Mouse (Mus musculus) intestine, embryonic 15.5 days (tissue): Measurements from ENCODE around the gene Fbxo4. TPM values are rescaled to one million over a fixed set of nuclear protein-coding genes. Genes with fewer than 3 reads are reported as not detected.

Experiments used
- ATAC-seq: fragments of 200-750 bp; cut with Nextera tagmentation; 2 replicates; pipeline ENCODE4 v1.8.0; 2017; ENCODE audit warnings: moderate TSS enrichment, moderate library complexity
- H3K27ac ChIP-seq: fragments of 300-500 bp; sonication (generic); 2 replicates; pipeline ENCODE4 v1.5.1; 2015; ENCODE audit warnings: mild to moderate bottlenecking, inconsistent platforms
- H3K27me3 ChIP-seq: fragments of 300-500 bp; sonication (generic); replicated peaks from 2 replicates; pipeline ENCODE4 v1.6.1; 2015; ENCODE audit warnings: inconsistent platforms
- H3K36me3 ChIP-seq: fragments of 300-500 bp; sonication (generic); 2 replicates; pipeline ENCODE4 v1.6.1; 2015; ENCODE audit warnings: inconsistent platforms
- H3K4me1 ChIP-seq: fragments of 300-500 bp; sonication (generic); replicated peaks from 2 replicates; pipeline ENCODE4 v1.6.1; 2015; ENCODE audit warnings: inconsistent platforms
- H3K4me2 ChIP-seq: fragments of 300-500 bp; sonication (generic); replicated peaks from 2 replicates; pipeline ENCODE4 v1.6.1; 2015; ENCODE audit warnings: mild to moderate bottlenecking, inconsistent platforms
- H3K4me3 ChIP-seq: fragments of 300-500 bp; sonication (generic); replicated peaks from 2 replicates; pipeline ENCODE4 v1.5.1; 2015; ENCODE audit warnings: inconsistent platforms
- H3K9ac ChIP-seq: fragments of 300-500 bp; sonication (generic); 2 replicates; pipeline ENCODE4 v1.6.1; 2015; ENCODE audit warnings: inconsistent platforms
- H3K9me3 ChIP-seq: fragments of 300-500 bp; sonication (generic); 2 replicates; pipeline ENCODE4 v1.6.1; 2016; ENCODE audit warnings: inconsistent platforms
- WGBS: fragments of 180-500 bp; shearing (Covaris S2); methylation state at CpG from one replicate; pipeline ENCODE4 v1.1.7; 2015; 5-methylcytosine and 5-hydroxymethylcytosine counted together
- polyA plus RNA-seq: library from polyadenylated mRNA; unstranded; fragments of >200 nt; fragmentation: Nextera tagmentation; extraction: Ambion mirVana; gene quantifications from 2 replicates; pipeline ENCODE4 v1.2.1, GENCODE M21; 2015

Fbxo4 gene
- polyA plus RNA-seq, result 12.3 and 13.0 TPM in 2 replicates

GRCm38 (mm10) chr15:3979061-3979848 lies at the start of gene Fbxo4:
Gene Fbxo4 (minus strand): TSS chr15:3979573.
- 1% methylated on average over 61 of the region's 61 CpGs for WGBS
- Histone ChIP-seq H3K4me2 (peak within 1 kb of the TSS; percentile 78), H3K4me1 (no peaks in the 10 kb centered on the region), H3K9ac (peak within 1 kb of the TSS; percentile 91), H3K27ac (peak within 1 kb of the TSS; percentile 97), H3K27me3 (no peaks in the 10 kb centered on the region), H3K4me3 (peak within 1 kb of the TSS; percentile 67), H3K36me3 (0 out of 2 replicates have a peak, but pooled peaks cover 4% of the 10 kb centered on the region), H3K9me3 (no peaks in the 10 kb centered on the region)
- ATAC-seq, result peak; percentile 97

- Histone ChIP-seq H3K4me1 (peaks cover 10% of the 10 kb centered on the region; the same call in 1 of the 2 replicates), H3K9me3 (no peaks in the 10 kb centered on the region), H3K27ac (no peak overlapping the region), H3K36me3 (no peaks in the 10 kb centered on the region), H3K4me2 (no peak overlapping the region), H3K4me3 (no peak overlapping the region), H3K27me3 (no peaks in the 10 kb centered on the region), H3K9ac (no peak overlapping the region)
- no peak for ATAC-seq
Measured at GRCm38 (mm10) chr15:4028960-4029359, 49.6 kb upstream of the Fbxo4 start.

GRCm38 (mm10) chr15:4028411-4028700 lies 49.0 kb upstream of the Fbxo4 start:
- no peak overlapping the region for H3K27ac ChIP-seq
- peaks cover 9% of the 10 kb centered on the region; the same call in 1 of the 2 replicates for H3K4me1 ChIP-seq
- H3K36me3 ChIP-seq, result no peaks in the 10 kb centered on the region
- H3K4me2 ChIP-seq, result peak overlapping the region; percentile 85
- H3K9me3 ChIP-seq, result no peaks in the 10 kb centered on the region
- no peaks in the 10 kb centered on the region for H3K27me3 ChIP-seq
- 72% methylated on average over 6 of the region's 6 CpGs for WGBS
- ATAC-seq, result no peak
- no peak overlapping the region for H3K4me3 ChIP-seq
- no peak overlapping the region for H3K9ac ChIP-seq

GRCm38 (mm10) chr15:4027671-4028410 lies 48.5 kb upstream of the Fbxo4 start:
- no peak for ATAC-seq
- H3K27ac ChIP-seq, result peak overlapping the region; percentile 98
- peak overlapping the region; percentile 87 for H3K4me3 ChIP-seq
- H3K9ac ChIP-seq, result peak overlapping the region; percentile 86
- peak overlapping the region; percentile 85 for H3K4me2 ChIP-seq
- no peaks in the 10 kb centered on the region for H3K9me3 ChIP-seq
- H3K27me3 ChIP-seq, result no peaks in the 10 kb centered on the region
- H3K36me3 ChIP-seq, result no peaks in the 10 kb centered on the region
- H3K4me1 ChIP-seq, result peaks cover 9% of the 10 kb centered on the region; the same call in 1 of the 2 replicates
- 9% methylated on average over 6 of the region's 6 CpGs for WGBS

- Histone ChIP-seq H3K4me3 (peak overlapping the region; percentile 87), H3K9me3 (no peaks in the 10 kb centered on the region), H3K9ac (peak overlapping the region; percentile 86), H3K4me2 (peak overlapping the region; percentile 85), H3K27ac (peak overlapping the region; percentile 98), H3K36me3 (no peaks in the 10 kb centered on the region), H3K27me3 (no peaks in the 10 kb centered on the region), H3K4me1 (peaks cover 9% of the 10 kb centered on the region; the same call in 1 of the 2 replicates)
- peak; percentile 86 for ATAC-seq
- under 1% methylated on average over 65 of the region's 65 CpGs for WGBS
Measured at GRCm38 (mm10) chr15:4026831-4027584, 47.6 kb upstream of the Fbxo4 start.

GRCm38 (mm10) chr15:4026231-4026773 lies 46.9 kb upstream of the Fbxo4 start, which contains the start of gene Oxct1:
Gene Oxct1 (plus strand): TSS chr15:4026383.
- Histone ChIP-seq H3K4me3 (peak within 1 kb of the TSS; percentile 87), H3K4me1 (peaks cover 9% of the 10 kb centered on the region; the same call in 1 of the 2 replicates), H3K27me3 (no peaks in the 10 kb centered on the region), H3K9me3 (no peaks in the 10 kb centered on the region), H3K9ac (peak within 1 kb of the TSS; percentile 86), H3K36me3 (no peaks in the 10 kb centered on the region), H3K4me2 (peak within 1 kb of the TSS; percentile 85), H3K27ac (peak within 1 kb of the TSS; percentile 98)
- peak; percentile 96 for ATAC-seq
- WGBS, result under 1% methylated on average over 45 of the region's 45 CpGs

- Histone ChIP-seq H3K36me3 (no peaks in the 10 kb centered on the region), H3K4me3 (no peak overlapping the region), H3K9ac (no peak overlapping the region), H3K9me3 (no peaks in the 10 kb centered on the region), H3K27ac (no peak overlapping the region), H3K4me2 (peak overlapping the region; percentile 85), H3K4me1 (peaks cover 9% of the 10 kb centered on the region; the same call in 1 of the 2 replicates), H3K27me3 (no peaks in the 10 kb centered on the region)
- ATAC-seq, result no peak
- WGBS, result 68% methylated on average over 11 of the region's 11 CpGs
Measured at GRCm38 (mm10) chr15:4025508-4025904, 46.1 kb upstream of the Fbxo4 start.

- H3K9me3 ChIP-seq, result no peaks in the 10 kb centered on the region
- peaks cover 9% of the 10 kb centered on the region; the same call in 1 of the 2 replicates for H3K4me1 ChIP-seq
- no peak overlapping the region for H3K9ac ChIP-seq
- H3K4me2 ChIP-seq, result 0 out of 2 replicates have a peak overlapping the region, but pooled peaks have one; percentile 85
- no peak overlapping the region for H3K4me3 ChIP-seq
- H3K27ac ChIP-seq, result no peak overlapping the region
- no peak for ATAC-seq
- no peaks in the 10 kb centered on the region for H3K36me3 ChIP-seq
- WGBS, result 82% methylated on average over 13 of the region's 13 CpGs
- no peaks in the 10 kb centered on the region for H3K27me3 ChIP-seq
Measured at GRCm38 (mm10) chr15:4024726-4025507, 45.5 kb upstream of the Fbxo4 start.

- no peaks in the 10 kb centered on the region for H3K9me3 ChIP-seq
- H3K4me2 ChIP-seq, result no peak overlapping the region
- no peak overlapping the region for H3K27ac ChIP-seq
- no peaks in the 10 kb centered on the region for H3K27me3 ChIP-seq
- peaks cover 9% of the 10 kb centered on the region; the same call in 1 of the 2 replicates for H3K4me1 ChIP-seq
- no peak for ATAC-seq
- 72% methylated on average over 2 of the region's 2 CpGs for WGBS
- no peak overlapping the region for H3K4me3 ChIP-seq
- H3K9ac ChIP-seq, result no peak overlapping the region
- H3K36me3 ChIP-seq, result no peaks in the 10 kb centered on the region
Measured at GRCm38 (mm10) chr15:4023747-4024146, 44.4 kb upstream of the Fbxo4 start.

GRCm38 (mm10) chr15:4020711-4021110 lies 41.3 kb upstream of the Fbxo4 start:
- ATAC-seq, result no peak
- Histone ChIP-seq H3K36me3 (no peaks in the 10 kb centered on the region), H3K4me1 (no peaks in the 10 kb centered on the region), H3K4me3 (no peak overlapping the region), H3K27ac (no peak overlapping the region), H3K4me2 (no peak overlapping the region), H3K27me3 (no peaks in the 10 kb centered on the region), H3K9me3 (no peaks in the 10 kb centered on the region), H3K9ac (no peak overlapping the region)
- WGBS, result 64% methylated on average over 4 of the region's 4 CpGs

- H3K9ac ChIP-seq, result no peak overlapping the region
- H3K9me3 ChIP-seq, result no peaks in the 10 kb centered on the region
- WGBS, result 75% methylated on average over 2 of the region's 2 CpGs
- H3K4me1 ChIP-seq, result no peaks in the 10 kb centered on the region
- no peak overlapping the region for H3K27ac ChIP-seq
- no peak for ATAC-seq
- H3K4me2 ChIP-seq, result no peak overlapping the region
- no peaks in the 10 kb centered on the region for H3K27me3 ChIP-seq
- no peaks in the 10 kb centered on the region for H3K36me3 ChIP-seq
- no peak overlapping the region for H3K4me3 ChIP-seq
Measured at GRCm38 (mm10) chr15:4013873-4014272, 34.5 kb upstream of the Fbxo4 start.
